Mouse (Mus musculus) CD4-positive helper T cell, adult 2 months (primary cell): ENCODE data around the gene Ssh2.

Experiments
- DNase-seq: peaks from one replicate; pipeline ENCODE4 v3.0.0-alpha.2; 2012; ENCODE audit warnings: low read depth, missing footprints, low spot score

Gene Ssh2

DNA sequence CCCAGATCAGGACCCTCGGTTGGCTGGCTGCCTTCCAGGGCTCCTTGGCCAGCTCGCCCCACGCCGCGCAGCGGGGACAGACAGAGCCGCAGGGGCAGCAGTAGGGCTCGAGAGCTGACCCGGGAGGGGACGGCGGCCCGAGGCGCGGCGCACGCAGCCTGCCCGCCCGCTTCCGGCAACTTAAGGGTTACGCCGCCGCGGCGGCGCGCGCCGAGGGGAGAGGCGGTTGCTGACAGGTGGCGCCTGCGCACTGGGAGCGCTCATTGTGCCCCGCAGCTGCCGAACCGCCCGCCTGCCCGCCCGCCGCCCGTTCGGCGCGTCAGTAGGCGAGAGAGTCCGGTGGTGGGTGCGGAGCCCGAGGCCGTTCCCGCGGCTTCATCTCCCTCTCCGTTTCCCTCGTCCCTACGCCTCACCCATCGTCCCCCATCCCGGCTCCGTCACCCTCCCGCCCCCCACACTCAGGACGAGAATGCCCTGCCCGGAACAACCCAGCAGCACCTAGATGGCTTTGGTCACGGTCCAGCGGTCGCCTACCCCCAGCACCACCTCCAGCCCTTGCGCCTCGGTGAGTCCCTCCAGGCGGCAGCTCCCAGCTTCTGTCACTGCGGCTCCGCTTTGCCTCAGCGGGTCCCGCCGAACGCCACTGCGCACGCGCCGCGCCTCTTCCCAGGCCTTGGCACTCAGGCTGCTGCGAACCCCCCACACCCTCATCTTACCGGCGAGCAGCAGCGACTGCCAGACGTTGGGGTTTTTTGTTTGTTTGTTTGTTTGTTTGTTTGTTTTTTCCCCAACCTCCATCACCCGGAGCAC is at the start of gene Ssh2:
Ssh2 (plus strand) TSS at position 337 of the 810 bp plus-strand sequence.
- peak; percentile 92 for DNase-seq

DNA sequence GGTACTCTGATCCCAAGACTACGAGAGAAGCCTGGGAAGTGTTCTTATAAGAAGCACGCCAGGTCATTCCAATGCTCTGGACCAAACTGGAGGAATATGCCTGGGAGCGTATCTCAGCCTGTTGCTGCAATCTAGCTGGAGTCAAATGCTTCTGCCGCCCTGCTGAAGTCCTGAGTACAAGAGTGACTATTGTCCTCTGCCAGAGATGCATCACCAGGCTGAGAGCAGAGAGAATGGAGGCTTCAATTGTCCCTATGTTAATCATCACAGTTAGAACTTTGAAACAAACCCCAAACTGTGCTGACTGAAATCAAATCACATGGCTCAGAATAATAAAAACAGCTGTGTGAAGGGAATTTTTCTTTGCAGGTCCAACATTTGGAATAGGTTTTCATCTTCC is 42.4 kb upstream of the Ssh2 start:
- no peak for DNase-seq

DNA sequence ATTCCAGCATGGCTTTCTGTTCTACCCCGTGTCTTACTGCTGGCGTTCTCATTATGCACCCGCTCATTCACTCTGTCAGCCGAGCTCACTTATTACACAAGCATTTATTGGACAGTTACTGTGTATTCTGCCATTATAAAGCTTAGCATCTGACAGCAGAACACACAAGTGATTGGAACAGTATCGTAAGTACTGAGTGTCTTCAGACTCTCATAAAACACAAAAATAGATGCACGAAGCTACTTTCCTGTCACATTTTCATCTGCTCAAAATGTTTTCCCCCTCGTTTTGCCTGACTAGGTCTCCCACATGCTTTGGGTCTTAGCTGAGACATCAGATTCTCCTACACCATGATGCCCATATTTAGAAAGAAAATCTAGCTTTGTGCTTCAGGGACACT is 41.6 kb upstream of the Ssh2 start:
- no peak for DNase-seq

DNA sequence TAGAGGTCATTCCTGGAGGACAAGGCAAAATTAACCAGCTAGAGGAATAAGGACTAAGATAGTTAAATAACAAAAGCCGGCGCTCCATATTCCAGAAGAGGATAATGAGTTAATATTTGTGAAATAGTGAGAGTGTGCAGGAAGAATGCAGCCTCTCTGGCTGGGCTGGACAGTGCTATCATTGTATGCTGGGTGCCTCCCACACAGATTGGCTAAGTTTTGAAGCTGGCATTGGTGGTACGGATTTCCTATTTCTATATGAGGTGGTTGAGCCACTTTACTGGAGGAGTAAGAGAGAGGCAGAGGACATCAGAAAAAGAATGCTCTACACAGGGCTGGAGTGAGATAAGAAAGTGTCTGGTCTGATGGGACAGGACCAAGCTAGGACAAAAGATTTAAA is 36.3 kb upstream of the Ssh2 start:
- DNase-seq: no peak

DNA sequence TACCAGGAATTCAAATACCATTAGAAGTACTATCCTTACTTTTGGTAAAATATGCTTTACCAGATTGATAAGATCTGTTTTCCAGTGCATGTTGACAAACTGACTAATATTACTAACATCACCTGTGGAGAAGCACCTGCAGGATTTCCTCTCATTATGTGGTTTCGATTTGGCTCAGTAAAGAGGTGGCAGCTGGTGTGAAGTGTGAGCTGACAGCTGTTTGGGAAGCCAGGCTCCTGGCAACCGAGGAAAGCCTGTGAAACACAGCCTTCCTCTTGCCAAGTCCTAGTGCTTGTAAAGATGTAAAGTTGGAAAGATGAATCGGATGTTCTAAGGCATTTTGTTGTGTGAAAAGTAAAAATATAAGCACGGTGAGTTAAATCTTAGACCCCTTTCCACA is 35.2 kb upstream of the Ssh2 start:
- DNase-seq: no peak

DNA sequence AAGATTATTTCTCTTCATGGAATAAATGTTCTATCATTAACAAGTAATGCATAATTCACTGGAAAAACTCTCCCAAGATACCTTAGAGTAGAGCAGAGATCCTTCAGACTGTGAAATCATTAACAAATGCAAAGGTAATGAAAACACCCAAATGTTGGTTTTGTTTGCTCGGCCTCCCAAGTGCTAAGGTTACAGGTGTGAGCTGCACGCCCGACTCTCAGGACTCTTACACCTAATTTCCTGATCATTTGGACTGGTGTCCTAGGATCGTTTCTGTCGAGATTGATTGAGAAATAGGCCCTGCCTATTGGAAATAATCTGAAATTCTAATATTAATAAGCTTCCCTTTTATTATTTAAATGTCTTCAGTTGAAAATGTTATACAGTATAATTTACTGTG is 34.6 kb upstream of the Ssh2 start:
- no peak for DNase-seq

DNA sequence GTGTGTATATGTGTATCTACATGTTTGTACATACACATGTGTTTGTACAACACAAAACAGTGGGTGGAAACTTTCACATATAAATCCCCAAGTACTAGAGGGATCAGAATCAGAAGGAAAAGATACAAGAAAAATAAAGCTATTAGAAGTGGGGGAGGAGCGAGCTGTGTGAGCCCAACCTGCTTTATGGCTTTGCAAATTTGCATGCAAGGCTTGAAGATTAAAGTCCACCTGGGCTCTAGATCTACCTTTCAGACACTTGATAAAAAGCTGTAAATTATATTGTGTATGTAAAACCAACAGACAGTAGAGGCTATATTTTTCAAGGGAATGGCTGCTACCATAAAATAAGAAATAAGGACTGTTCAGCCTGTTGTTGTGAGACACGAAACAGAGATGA is 34.0 kb upstream of the Ssh2 start:
- no peak for DNase-seq

DNA sequence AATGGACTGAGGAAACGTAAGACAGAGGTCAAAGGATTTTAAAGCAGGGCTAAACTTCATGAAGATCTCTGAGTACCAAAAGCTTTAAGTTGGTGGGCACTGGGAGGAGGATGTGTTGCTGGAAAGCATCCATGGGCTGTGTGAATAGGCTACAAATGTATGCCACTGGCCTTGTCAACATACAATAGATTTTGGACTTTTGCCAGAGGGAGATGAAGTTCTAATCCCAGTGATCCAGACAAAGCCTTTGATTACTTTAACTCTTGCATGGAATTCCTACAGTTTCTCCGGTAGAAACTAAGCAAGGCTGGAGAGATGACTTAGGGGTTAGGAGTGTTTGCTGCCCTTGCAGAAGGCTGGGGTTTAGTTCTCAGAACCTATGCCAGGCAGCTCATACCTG is 33.5 kb upstream of the Ssh2 start:
- no peak for DNase-seq

DNA sequence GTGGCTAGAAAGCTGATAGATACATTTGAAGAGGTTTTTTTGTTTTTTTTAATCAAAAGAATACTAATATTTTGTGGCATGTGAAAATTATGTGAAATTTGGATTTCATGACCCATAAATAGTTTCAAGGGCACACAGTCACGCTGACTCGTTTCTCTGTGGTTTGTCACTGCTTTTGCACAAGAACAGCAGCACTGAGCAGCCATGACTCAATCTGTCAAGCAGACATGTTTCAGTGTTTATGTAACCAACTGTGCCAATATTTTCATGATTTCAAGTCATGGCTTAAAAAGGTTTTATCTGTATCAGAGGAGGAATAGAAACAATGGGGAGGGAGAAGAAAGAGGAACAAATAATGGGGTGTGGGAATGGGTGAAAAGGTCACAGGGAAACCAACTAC is 31.2 kb upstream of the Ssh2 start:
- DNase-seq: no peak

DNA sequence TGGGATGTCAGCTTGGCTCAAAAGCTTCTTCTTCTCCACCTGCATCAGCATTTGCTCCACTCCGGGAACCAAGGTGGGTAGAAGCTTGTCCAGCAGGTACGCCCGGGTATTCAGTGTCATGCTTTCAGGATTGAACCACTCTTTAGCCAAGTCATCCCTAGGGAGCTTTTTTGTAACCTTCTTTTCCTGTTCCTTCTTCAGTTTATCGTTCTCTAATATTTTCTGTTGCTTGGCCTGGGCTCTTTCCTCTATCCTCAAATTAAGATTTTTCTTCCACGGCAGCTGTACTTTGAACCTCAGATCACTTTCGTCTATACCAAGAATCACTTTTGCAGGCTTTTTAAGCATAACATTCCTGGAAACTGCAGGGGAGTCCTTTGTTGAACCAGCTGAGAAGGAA is 27.2 kb upstream of the Ssh2 start, which contains the start of gene Efcab5:
Efcab5 (minus strand) TSS at position 101 of the 400 bp plus-strand sequence.
- DNase-seq: no peak

DNA sequence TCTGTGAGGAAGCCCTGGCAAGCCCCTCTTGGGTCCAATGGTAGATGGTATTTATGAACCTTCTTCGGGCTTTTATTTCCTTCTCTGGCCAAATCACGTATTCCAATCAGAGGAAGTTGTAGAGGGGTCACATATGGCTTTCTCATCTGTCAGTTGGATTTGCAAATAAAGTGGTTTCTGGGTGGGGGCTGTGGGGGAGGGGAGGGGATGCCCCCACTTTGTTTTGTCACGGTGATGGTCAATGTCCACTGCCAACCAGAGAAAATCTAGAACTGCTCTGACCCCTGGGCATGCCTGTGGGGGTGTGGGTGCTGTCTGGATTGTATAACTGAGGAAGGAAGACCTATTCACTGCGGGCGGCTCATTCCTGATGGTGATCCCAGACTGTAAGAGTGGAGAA is 22.7 kb upstream of the Ssh2 start:
- no peak for DNase-seq

DNA sequence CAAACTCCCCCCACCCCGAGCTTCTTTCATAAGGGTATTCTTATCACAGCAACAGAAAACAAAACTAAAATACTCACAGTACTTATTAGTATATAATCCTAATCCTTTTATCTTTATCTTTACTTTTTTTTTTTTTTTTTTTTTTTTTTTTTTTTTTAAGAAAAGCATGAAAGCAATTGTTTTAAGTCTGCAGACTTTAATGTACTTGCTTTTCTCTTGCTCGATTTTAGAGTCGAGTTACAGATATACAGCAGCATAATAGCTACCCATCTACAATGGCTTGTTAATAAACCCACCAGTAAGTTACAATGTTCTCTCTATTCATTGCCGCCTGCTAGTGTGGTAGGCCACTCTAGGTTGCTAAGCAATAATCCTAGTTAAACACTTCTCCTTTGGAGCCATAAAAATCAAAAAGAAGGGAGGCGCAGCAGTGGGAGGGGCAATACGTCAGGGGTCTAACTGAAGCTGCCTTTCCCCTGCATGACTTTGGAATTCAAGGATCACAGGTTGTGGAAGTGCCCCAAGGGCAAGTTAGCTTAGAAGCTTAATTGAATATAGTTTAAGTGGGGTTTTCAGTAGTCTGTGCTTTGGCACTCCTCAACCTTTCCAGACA is 22.0 kb upstream of the Ssh2 start:
- no peak for DNase-seq

DNA sequence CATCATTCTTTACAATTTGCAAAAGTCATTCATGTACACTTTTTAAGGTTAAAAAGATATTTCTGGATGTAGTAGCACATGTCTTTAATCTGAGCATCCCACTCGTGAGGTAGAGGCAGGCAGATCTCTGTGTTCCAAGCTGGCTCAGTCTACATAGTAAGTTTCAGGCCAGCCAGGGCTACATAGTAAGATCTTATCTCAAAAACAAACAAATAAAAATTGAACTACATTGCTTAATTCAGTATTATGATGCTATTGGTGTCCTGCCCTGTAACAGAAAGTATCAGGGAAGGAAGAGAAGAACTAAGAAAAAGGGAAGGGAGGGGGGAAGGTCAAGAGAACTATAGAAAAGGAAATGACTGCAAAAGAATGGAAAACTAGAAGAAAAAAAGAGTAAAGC is 21.3 kb upstream of the Ssh2 start:
- no peak for DNase-seq

DNA sequence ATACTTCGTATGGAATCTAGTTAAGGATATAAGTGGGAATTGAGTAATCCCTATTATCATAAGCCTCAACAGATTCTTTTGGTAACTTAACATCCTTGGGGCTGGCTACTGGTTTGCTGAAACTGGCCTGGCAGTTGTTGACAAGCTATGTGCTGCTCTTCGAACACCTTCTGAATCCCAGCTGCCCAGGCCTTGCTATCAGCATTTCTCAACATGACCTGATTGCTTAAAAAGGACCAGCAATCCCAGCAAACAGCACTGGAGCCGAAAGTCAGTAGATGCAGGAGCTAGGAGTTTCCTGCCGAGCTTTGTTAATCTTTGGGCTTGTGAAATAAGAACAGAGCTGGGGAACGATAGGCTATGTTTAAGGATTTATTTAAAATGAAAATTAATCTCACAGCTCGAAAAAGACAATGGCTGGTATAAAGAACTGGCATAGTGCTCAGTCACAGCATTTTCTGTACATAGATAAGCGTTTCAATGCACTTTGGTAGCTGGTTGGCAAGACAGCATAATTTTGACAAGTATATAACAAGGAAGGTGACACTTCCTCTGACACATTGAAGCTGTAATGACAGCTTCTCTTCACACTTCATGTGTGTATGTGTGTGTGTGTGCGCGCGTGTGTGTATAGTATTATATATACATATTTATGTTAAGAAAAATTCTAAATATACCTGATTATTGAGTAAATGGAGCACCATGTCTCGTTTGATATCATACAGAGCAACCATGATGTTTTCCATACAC is 20.6 kb upstream of the Ssh2 start:
- DNase-seq: no peak

DNA sequence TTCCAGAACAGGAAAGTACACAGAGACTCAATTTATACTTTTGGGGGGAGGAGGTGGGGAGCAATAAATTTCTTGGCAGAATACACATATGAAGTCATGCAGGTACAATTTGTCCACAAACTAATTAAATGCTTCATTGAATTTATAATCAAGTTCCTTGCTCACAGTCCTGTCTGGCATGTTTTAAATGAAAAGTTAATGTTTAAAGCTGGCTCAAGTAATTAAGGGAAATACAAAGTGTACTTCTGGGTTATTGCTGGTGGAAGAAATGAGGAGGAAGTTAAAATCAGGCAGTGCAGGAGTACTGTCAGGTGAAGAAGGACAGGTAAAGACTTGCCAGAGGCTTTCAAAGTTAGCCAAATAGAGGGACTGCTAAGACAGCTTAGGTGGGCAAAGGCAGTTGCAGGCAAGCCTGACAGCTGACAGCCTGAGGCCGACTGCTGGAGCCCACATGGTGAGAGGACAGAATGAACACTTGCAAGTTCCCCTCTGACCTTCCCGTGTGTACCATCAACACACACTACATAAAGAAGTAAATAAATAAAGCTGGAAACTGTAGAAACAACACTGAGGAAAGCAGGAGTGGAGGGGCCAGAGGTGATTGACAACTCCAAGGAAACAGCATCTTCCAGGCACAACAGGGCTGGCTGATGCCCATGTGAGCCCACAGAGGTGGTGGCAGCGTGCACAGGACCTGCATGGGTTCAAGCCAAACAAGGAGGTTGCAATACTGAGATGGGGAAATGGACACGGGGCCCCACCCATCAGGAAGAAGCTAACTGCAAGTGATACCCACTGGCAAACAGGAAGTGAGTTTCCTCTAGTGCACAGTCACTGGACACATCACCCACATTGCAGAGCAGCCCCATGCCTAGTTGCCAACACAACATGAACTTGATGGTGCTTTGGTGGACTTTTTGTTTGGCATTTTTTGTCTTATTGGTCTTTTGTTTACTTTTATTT is 19.6 kb upstream of the Ssh2 start:
- peak; percentile 14 for DNase-seq

DNA sequence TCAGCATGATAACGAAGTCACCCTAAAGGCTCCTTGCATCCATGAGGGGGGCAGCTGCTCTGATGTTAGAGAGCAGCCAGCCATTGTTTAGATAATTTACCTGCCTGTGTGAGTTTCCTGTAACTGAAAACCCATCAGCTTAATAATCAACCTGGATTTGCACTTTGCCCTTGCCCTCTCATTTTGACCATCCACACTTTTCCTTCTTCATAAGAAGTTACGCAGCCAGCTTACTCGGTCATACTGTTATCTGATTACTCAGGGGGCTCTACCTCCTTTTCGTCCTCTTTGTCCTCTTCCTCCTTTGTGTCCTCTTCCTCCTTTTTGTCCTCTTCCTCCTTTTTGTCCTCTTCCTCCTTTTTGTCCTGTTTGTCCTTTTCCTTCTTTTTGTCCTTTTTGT is 16.5 kb upstream of the Ssh2 start:
- DNase-seq: no peak

DNA sequence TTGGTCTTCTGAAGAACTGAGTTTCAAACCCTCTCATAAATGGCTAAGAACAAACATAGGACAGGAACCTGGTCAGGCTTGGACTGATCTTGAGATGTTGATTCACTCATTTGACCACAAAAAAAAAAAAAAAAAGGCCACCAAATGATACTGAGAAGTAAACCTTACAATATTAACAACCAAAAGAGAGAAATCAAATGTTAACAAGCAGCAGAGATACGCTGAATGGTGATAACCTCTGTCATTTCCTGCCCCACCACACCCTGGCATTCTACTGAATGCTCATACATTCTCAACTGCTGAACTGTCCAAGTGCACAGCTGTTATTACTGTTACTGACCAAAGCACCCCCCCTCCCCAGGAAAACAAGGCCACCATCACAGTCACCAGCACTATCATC is 15.4 kb upstream of the Ssh2 start:
- no peak for DNase-seq

DNA sequence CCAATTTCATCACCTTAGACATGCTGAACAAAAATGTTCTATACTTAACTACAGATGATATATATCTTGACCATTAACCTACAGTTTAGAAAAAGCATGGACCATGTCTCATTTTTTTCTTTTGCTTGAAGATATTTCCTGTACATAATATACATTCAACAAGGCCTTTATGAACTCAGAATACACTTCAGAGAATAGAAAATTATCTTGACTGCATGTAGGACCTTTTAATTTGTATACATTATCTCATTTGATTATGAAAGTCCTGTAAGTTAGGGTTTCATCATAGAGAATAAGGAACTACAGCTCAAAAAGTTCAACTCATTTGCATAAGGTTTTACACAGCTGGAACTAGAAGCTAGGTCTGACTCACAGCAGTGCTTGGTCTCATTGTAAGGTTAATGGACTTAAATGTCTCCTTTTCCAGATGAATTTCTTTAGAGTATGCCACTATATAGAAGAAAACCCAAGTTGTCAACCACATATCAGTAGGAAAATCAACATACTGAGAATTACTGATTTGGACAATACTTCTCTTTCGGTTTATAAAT is 1.9 kb upstream of the Ssh2 start:
- DNase-seq: peak; percentile 6

DNA sequence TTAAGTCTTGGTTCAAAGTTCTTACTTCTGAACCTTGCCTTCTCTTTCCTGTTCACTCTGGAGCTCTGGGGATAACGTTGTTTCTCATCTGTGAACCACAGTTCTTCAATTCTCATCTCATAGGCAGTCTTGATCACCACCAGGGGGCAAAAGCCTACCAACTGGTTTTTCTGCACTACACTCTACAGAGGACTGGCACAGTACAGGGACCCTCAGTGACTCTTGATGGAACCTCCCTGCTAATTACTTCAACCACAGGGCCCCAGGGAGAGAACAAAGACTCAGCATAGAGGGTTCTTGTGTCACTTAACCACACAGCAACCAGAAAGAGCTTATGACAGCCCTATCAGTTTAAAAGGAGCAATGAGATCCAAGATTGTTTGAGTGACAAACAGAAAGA is 1.3 kb upstream of the Ssh2 start:
- DNase-seq: peak; percentile 81

DNA sequence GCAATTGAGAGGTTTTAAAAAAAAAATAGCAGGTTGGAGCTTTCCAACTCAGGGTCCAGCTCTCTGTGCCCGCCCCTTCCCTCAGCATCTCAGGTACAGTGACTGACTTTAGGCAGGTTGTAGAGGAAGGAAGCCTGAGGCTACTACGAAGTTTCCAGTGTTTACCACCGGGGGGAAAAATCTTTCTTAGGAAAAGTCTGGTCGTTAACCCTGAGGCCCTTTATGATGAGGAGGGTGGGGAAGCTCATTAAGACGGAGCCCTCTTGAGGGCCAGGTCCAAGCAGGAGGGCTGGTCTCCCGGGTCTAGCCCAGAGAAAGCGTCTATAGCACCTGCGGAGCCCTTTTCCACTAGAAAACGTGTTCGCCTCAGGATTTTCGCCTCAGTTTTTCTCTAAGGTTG is 604 bp upstream of the Ssh2 start:
- DNase-seq: no peak

DNA sequence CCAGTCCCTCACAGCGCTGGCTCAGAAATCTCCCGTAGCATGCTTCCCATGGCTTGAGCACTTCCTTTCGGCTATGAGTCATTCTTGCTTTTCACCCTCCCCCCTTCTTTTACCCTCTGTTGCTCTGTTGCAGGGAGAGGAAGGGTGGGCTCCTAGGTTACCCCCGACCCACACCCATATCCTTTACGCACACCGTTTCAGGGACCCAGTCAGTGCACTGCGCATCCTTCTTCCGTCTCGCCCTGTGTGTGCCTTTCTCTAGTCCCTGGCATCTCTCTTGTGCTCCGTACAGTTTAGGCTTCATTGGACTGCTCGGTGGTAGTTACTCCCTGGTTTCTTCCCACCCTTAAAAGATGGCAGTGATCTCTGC is 659 bp downstream of the Ssh2 start:
- DNase-seq: no peak
